ENCODE assay signal across 21 mouse cellular contexts in the genomic region with DNA sequence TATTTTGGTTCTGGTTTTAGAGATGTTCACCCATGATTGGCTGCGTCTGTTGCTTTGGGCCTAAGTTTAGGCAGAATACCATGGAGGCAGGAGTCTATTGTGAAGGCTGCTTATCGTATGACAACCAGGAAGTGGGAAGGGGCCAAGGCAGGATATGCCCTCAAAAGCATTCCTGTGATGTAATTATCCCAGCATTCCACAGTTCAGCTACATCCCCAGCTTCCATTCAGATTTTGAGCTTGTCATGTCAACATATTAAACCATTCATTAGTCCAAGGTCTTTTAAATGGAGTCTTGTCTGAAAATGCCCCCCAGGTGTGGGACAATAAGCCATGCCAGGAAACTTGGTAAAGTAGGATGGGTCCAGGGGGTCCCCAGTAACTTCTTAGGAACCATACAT.
DNase-seq lines count a peak whose midpoint lies in the region; TF ChIP-seq lines count a peak whose summit lies in the region.
"Had no signal": no experiment of that assay in that cellular context is flagged by ENCODE, and none has a peak within 500 bp of the region (broad histone marks: within the 10 kb centered on the region; RNA-seq: fewer than 3 reads in every experiment).

No protein-coding gene starts in this region.

- no peaks in the 10 kb centered on the region for H3K79me2 ChIP-seq in liver, adult 2 months (ENCODE audit: control insufficient read depth, insufficient read depth, low read length)

- TF ChIP-seq POLR2A in liver, adult 2 months (IDR thresholded peaks at IDR 0.05; ENCODE audit: extremely low read depth, insufficient read depth, low read length): no peak

- peak; percentile 67 for DNase-seq in heart, adult 11 months
- no peak for DNase-seq in heart, adult 9 months (ENCODE audit: low spot score in 2 of 2)
- DNase-seq in liver, adult 2 months (ENCODE audit: extremely low read depth, low read depth, low spot score): no peak
- DNase-seq in liver: no peak
- DNase-seq in testis, postnatal 10 days (ENCODE audit: low spot score): peak; percentile 11
- DNase-seq in testis, postnatal 14 days (ENCODE audit: low spot score): no peak
- no peak for DNase-seq in layer of hippocampus, adult 2 months (ENCODE audit: low spot score in 2 of 2)
- no peak for DNase-seq in kidney, adult 9 months
- DNase-seq: adrenal gland, postnatal 14 days; cerebellum, adult 11-12 months; cerebellum, adult 9-10 months; cerebellum, postnatal 25 days; forebrain, postnatal 0 days; gastrocnemius, adult 2 months; gastrocnemius, postnatal 25 days; heart, postnatal 36 days had no signal

- WGBS in liver, adult 2 months: 95% methylated on average over 2 of the region's 2 CpGs

- H3K27ac ChIP-seq in liver, adult 2 months (replicated peaks; ENCODE audit: insufficient read depth, low read depth, low read length): peak overlapping the region; percentile 32
- H3K27ac ChIP-seq in layer of hippocampus, adult 2 months: no peak overlapping the region
- H3K27ac ChIP-seq: embryonic facial prominence, embryonic 12.5 days; forebrain, embryonic 13.5 days; gastrocnemius, adult 2 months; hindbrain, embryonic 12.5 days had no signal

- no peaks in the 10 kb centered on the region for H3K27me3 ChIP-seq in liver, adult 2 months (ENCODE audit: control insufficient read depth, insufficient read depth, low read length)
- H3K27me3 ChIP-seq: embryonic facial prominence, embryonic 12.5 days; forebrain, embryonic 13.5 days; heart, embryonic 12.5 days; hindbrain, embryonic 12.5 days; Patski had no signal

- H3K4me1 ChIP-seq in liver, adult 2 months (ENCODE audit: control insufficient read depth, insufficient read depth, low read length): peaks cover 5% of the 10 kb centered on the region
- H3K4me1 ChIP-seq: embryonic facial prominence, embryonic 12.5 days had no signal

- H3K4me3 ChIP-seq in liver, adult 2 months (ENCODE audit: insufficient read depth, low read depth, low read length): no peak overlapping the region
- no peak overlapping the region for H3K4me3 ChIP-seq in layer of hippocampus, adult 2 months
- H3K4me3 ChIP-seq: embryonic facial prominence, embryonic 12.5 days; forebrain, embryonic 13.5 days; gastrocnemius, adult 2 months; heart, embryonic 12.5 days; hindbrain, embryonic 12.5 days had no signal

- H3K9ac ChIP-seq in liver, adult 2 months (ENCODE audit: low read depth, low read length): no peak overlapping the region
- H3K9ac ChIP-seq: embryonic facial prominence, embryonic 12.5 days; forebrain, embryonic 13.5 days; forebrain, postnatal 0 days; heart, embryonic 12.5 days; hindbrain, embryonic 12.5 days had no signal

- no peaks in the 10 kb centered on the region for H3K36me3 ChIP-seq in liver, adult 2 months (ENCODE audit: control insufficient read depth, insufficient read depth, low read length)
- H3K36me3 ChIP-seq: embryonic facial prominence, embryonic 12.5 days; heart, embryonic 12.5 days; hindbrain, embryonic 12.5 days had no signal

- TF ChIP-seq CTCF in liver, adult 2 months (IDR thresholded peaks at IDR 0.05; ENCODE audit: low read depth, low read length): no peak
- TF ChIP-seq CTCF in layer of hippocampus, adult 2 months (conservative IDR thresholded peaks at IDR 0.05): no peak

Comparison
In these comparisons a context has a peak if more than half of its experiments do, and no peak if none do; other contexts are left out.
1. DNase-seq: peak in heart, adult 11 months (single experiment) and testis, postnatal 10 days (single experiment); none in heart, adult 9 months (0 of 2), liver, adult 2 months (single experiment), liver (single experiment), testis, postnatal 14 days (single experiment), layer of hippocampus, adult 2 months (0 of 2) and kidney, adult 9 months (single experiment).